Mouse (Mus musculus) spleen, adult 12 weeks (tissue): ENCODE results near the gene Tmem253.

ENCODE experiments used
- DNase-seq: peaks from one replicate; pipeline ENCODE4 v3.0.0; 2022; ENCODE audit warnings: low spot score

The Tmem253 gene

DNA sequence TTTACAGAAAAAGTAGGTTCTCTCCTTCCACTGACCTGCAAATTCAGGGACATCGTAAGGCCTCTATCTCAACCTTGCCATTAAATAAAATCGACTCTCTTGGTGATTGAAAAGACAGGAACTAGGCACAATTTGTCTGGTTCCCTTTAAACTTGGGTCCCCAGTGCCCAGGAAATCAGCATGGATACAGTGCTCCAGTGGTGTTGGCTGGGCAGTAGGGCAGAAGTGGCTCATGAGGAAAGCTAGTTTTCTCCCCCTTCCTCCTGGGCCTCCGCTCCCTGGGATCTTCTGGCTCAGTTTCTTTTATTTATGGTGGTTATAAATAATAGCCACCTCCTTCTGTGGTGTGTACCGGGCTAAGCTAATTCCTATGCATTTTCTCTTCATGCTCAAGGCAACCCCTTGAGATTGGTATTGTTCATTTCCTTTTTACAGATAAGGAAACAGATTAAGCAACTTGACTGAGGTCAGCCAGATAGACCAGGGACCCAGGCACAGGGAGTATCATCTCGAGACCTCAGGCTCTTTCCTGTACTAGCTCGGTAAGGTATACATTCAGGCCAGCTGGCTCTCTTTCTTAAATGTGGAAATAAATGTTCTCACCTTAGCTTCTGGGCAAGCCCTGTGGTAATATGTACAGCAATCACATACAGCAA is at the start of gene Tmem253:
Tmem253 (plus strand) TSS at position 214 of the 656 bp plus-strand sequence.
- DNase-seq = no peak

DNA sequence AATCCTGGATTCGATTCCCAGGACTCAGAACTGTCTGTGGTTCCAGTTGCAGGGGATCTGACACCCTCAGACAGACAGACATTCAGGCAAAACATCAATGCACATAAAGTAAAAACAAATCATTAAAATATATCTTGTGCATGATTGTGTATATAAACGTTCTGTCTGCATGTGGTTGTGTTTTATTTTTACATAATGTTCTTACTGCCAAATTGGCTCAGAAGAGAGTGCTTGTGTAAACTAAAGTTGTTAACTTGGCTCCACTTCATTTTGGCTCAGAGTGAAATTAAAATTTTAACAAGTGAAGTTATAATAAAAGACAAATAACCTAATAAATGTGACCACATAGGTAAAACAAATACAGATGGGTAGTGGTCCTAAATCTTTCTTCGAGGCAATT is 48.1 kb upstream of the Tmem253 start:
- no peak for DNase-seq

DNA sequence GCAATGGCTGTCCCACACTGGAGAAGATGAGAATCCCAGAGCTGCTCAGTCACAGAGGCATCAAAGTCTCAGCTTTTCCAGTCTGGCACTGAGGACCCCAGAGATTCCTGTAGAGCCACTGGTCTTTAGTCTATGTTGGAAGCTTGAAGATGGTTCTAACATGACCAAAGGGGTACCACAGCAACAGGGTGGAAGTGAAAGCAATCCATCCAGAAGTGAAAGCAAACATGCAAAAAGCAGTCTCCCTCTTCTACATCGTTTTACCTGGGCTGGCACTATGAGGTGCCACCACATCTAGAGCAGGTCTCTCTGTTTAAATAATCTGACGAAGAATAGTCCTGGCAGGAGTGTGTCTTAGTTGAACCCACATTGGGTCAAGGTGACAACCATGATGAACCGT is 36.2 kb upstream of the Tmem253 start:
- DNase-seq = no peak

- DNase-seq = no peak
Measured at GRCm38 (mm10) chr14:51983251-51983650, 32.2 kb upstream of the Tmem253 start.

DNA sequence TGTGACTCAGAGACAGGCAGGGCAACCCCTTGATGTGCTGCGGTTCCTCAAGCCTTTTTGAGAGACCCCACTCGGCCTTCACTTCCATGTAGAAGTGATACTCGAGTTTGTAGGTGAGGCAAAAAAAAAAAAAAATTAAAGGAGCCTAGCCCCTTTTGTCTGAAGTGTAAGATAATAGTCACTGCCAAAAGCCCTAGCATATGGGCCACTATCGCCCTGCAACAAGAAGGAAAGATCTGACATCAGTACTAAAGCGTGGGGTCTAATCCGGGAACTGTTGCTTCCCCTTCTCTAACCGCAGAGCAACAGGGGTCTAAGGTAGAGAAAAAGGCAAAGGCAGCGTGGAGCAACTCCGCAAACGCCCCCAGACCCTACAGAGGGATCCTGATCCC is 31.6 kb upstream of the Tmem253 start:
- no peak for DNase-seq

GRCm38 (mm10) chr14:51984247-51985231 is 30.9 kb upstream of the Tmem253 start, which contains the start of gene Arhgef40:
Gene Arhgef40 (plus strand): TSS chr14:51984719.
- DNase-seq = peak; percentile 66

DNA sequence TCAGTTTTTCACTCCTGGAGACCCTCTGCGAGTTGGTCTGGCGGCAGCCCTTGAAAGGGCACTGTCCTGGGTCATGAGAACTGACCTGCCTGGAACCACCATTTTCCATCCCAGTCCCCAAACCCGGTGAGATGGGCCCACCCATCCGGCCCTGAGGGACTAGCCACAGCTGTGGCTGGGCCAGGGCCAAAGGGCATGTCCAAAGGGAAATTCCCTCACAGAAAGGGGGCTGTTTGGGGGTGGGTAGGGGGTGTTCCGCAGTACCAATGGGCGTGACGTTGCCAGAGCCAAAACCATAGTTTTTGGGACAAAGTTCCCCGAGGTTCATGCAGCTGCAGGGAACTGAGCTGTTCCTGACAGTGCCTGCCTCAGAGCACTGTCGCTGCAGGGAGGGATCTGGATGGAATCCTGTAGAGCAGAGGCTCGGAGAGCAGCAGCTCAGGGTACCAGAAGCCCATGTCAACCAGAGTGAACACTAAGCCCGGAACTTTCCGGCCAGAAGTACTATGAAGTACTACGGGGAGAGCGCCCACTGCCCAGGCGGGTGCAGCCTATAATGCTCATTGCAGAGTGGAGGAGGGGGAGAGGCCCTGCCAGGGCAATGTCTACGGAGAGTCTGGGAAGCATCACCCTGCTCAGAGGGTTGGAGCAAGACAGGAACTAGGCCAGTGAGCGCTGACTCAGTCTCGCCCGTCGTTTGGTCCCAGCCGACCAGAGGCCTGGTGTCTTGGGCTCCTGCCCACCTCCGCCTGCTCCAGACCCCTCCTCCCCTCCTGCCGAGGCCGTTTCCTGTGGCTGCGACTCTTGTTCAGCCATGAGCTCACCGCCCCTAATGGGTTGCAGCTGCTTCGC is 29.9 kb upstream of the Tmem253 start:
- no peak for DNase-seq

GRCm38 (mm10) chr14:51986153-51986505 is 29.3 kb upstream of the Tmem253 start:
- no peak for DNase-seq

DNA sequence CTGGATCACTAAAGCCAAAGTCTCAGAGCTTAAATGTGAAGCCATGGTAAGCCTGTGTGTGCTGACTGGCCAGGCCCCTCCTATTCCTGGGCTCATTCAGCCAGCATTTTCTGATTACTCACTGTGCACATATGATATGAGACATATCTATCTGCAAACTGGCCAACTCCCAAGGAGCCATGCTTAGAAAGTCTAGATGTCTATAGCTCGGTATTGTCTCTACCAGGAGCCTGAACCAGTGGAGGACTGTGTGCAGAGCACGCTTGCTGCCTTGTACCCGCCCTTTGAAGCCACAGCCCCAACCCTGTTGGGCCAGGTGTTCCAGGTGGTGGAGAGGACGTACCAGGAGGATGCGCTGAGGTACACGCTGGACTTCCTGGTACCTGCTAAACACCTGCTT is 28.3 kb upstream of the Tmem253 start:
- no peak for DNase-seq

- no peak for DNase-seq
Measured at GRCm38 (mm10) chr14:51988731-51989130, 26.7 kb upstream of the Tmem253 start.

DNA sequence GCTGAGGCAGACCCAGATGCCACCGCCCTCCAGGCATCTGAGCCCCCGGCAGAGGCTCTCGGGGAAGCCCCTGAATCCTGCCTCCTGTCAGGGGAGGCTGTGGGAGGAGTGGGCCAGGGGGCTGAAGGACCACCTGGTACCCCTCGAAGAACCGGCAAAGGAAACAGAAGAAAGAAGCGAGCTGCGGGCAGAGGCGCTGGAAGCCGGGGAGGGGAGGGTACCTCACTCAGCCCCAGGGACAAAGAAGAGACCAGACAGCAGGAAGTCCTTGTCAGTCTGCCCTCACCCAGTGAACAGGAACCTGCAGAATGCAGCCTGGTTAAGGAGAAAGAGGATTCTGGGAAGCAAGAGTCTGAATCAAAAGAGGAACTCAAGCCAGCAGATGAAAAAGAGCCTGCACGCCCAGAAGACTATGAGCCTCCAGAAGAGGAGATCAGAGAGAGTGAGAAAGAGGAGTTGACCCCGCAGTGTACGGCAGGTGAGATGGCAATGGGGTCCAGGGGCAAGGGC is 25.9 kb upstream of the Tmem253 start:
- DNase-seq = no peak

DNA sequence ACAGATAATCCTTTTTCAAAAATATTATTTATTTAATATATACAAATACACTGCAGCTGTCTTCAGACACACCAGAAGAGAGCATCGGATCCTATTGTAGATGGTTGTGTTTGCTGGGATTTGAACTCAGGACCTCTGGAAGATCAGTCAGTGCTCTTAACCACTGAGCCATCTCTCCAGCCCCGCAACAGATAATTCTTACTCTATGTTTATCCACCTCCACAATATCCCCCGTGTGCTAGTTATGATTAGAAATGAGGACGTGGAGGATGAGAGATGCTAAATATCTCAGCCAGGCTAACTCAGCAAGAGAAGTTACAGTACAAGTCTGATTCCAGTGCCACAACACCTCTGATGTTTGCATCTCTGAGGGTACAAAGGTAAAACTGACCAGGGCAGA is 21.0 kb upstream of the Tmem253 start:
- DNase-seq = no peak

- DNase-seq = no peak
Measured at GRCm38 (mm10) chr14:51995219-51995871, 20.1 kb upstream of the Tmem253 start.

GRCm38 (mm10) chr14:51996231-51996841 is 19.1 kb upstream of the Tmem253 start:
- DNase-seq = no peak

DNA sequence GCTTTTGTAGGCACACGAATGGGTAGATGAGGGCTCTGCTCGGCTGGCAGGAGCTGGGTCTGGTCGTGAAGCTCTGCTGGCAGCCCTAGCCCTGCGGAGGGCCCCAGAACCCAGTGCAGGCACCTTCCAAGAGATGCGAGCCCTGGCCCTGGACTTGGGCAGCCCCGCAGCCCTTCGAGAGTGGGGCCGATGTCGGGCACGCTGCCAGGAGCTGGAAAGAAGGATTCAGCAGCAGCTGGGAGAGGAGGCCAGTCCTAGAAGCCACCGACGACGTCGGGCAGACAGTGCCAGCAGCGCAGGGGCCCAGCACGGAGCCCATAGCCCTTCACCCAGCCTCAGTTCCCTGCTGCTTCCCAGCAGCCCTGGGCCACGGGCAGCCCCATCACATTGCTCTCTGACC is 18.6 kb upstream of the Tmem253 start:
- DNase-seq = no peak

- DNase-seq = no peak
Measured at GRCm38 (mm10) chr14:51997483-51997882, 18.0 kb upstream of the Tmem253 start.

DNA sequence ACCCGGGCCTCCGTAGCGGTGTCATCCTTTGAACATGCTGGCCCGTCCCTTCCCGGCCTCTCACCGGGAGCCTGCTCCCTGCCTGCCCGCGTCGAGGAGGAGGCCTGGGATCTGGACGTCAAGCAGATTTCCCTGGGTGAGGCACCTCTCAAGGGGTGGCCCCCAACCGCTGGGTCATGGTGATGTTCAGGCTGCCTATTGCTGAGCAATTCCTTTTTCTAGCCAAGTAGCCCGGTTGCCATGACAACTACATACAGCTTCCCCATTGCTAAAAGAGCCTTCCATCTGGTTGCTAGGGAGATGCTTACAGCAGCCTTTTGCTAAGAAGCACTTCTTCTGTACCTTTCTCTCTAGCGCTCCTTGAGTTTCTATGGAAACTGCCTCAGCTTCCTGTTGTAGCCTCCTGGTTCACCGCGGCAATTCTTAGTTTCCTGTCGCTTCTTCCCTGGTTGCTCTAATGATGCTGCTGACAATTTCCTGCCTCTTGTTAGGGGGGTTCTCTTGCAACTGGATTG is 11.4 kb upstream of the Tmem253 start:
- no peak for DNase-seq

GRCm38 (mm10) chr14:52005141-52005540 is 10.3 kb upstream of the Tmem253 start:
- no peak for DNase-seq

DNA sequence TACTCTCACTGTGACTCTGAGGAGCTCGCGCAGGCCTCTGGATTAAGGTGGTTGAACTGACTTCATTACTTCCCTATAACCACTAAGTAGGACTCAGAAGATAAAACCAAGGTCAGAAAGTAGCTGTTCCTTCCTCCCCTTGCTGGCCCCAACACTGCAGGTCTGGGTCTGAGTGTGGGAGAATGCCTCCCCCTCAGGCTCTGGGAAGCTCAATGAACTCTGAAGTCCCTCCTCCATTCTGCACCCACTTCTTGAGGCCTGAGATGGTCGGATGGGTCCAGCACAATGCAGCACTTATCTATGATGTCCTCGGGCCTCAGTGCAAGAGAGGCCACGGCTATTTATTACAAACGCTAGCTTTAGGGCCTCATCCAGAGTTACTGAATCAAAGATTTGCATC is 9.8 kb upstream of the Tmem253 start:
- DNase-seq = no peak

- DNase-seq = no peak
Measured at GRCm38 (mm10) chr14:52006241-52006640, 9.2 kb upstream of the Tmem253 start.

- no peak for DNase-seq
Measured at GRCm38 (mm10) chr14:52006771-52007170, 8.7 kb upstream of the Tmem253 start.
